Mouse (Mus musculus) erythroblast, embryonic 14.5 days (primary cell): ENCODE data around the gene Mum1.

Experiments used
- GATA1 ChIP-seq: IDR thresholded peaks from 2 replicates; pipeline ENCODE4 v1.6.1; 2012; ENCODE audit warnings: low read length, inconsistent platforms, mixed read lengths
- TAL1 ChIP-seq: IDR thresholded peaks from 3 replicates; pipeline ENCODE4 v1.6.1; 2012; ENCODE audit warnings: low read length, inconsistent platforms, mixed read lengths

DNA sequence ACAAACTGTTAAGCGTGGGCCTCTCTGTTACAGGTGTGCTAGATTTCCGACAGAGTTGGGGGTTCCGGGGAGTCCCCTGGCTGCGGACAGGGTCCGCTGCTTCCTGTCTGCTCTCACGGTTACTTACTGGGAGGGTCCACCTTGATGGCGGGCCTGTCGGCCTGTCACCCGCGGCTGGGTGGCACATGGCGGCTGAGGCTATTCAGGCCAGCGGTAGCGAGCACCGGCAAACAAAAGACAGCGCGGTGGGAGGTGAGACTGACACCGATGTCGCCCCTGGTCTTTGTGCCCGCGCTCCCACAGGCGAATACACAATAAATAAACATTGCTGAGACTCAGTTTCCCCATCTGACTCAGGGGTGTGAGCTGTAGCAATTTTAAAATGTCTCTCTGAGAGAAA is 36.2 kb upstream of the Mum1 start:
- TF ChIP-seq TAL1 (no peak), GATA1 (no peak)
